Mouse (Mus musculus) liver, postnatal 0 days (tissue): ENCODE data around the gene Pwwp2b.

Experiments
- CTCF ChIP-seq: sonication (generic); IDR thresholded peaks from 2 replicates; pipeline ENCODE4 v1.5.1; 2016; ENCODE audit warnings: antibody characterized with exemption, low read depth
- EP300 ChIP-seq: IDR thresholded peaks from 2 replicates; pipeline ENCODE4 v1.6.1; 2016; ENCODE audit warnings: antibody characterized with exemption, low read depth, mild to moderate bottlenecking

- no peak for TF ChIP-seq CTCF
- no peak for TF ChIP-seq EP300
Observed at GRCm38 (mm10) chr7:139215946-139216345, 32.3 kb upstream of the Pwwp2b start.
